Mouse (Mus musculus) adrenal gland, adult 18-20 months (tissue): Measurements from ENCODE around the gene Terf2ip. TPM values are rescaled to one million over a fixed set of nuclear protein-coding genes. Genes with fewer than 3 reads are reported as not detected.

ENCODE experiments used
- DNase-seq, 2 experiments: peaks; one replicate each; pipeline ENCODE4 v3.0.0; 2021 to 2022; ENCODE audit warnings: low spot score in 2 of 2
- long read RNA-seq, 2 experiments: library from polyadenylated mRNA; stranded (forward); transcript quantifications; one replicate each; pipeline ENCODE4 v2.0.0; 2021
- total RNA-seq, 2 experiments: library from RNA; stranded (reverse); gene quantifications; 1 replicate in 1 of 2; 2 replicates in 1 of 2; pipeline ENCODE4 v1.2.3; 2021

Gene Terf2ip
- total RNA-seq, result 10 to 100 TPM; 19.7 to 23.2 TPM
- long read RNA-seq, experiment 1, transcript Terf2ip-201 (3 exons, 3,560 nt), result major isoform, 59 of 59 reads
- long read RNA-seq, experiment 1, partial matches to known transcripts, result 0 of 59 reads
- long read RNA-seq, experiment 1, other reads (novel, unspliced or antisense), result 0 of 59 reads
- long read RNA-seq, experiment 2, transcript Terf2ip-201 (3 exons, 3,560 nt), result major isoform, 132 of 136 reads
- long read RNA-seq, experiment 2, partial matches to known transcripts, result 0 of 136 reads
- long read RNA-seq, experiment 2, other reads (novel, unspliced or antisense), result 4 of 136 reads

DNA sequence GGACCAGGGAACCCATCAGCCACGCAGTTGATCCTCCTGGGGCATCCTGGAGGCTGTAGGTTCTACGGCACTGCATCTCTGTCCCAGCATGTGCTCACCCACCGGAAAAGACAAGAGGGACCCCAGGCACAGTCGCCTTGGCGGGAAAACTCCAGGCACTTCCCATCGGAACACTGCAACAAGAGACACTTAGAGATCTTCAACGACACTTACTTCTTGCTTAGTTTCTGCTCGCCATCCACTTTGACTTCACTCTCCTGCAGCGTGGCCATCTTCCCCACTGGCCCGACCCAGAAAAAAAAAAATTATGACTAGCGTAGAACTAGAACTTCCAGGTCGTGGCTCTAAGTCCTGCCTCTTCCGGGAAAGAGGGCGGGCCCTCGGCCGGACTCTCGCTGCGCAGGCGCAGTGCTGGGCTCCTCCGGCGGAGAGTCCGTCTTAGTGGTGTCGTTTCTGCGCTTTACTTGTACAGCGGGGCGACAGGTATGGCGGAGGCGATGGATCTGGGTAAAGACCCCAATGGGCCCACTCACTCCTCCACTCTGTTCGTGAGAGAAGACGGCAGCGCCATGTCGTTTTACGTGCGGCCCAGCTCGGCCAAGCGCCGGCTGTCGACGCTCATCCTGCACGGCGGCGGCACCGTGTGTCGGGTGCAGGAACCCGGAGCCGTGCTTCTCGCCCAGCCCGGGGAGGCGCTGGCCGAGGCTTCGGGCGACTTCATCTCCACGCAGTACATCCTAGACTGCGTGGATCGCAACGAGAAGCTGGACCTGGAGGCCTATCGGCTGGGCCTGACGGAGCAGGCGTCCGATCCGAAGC, at the start of gene Terf2ip, which contains the start of gene Kars:
TSS of gene Terf2ip (plus strand) at position 402 of the 819 bp plus-strand sequence.
TSS of gene Kars (minus strand) at position 327 of the 819 bp plus-strand sequence.
- peak; percentile 88 to 92 for DNase-seq

DNA sequence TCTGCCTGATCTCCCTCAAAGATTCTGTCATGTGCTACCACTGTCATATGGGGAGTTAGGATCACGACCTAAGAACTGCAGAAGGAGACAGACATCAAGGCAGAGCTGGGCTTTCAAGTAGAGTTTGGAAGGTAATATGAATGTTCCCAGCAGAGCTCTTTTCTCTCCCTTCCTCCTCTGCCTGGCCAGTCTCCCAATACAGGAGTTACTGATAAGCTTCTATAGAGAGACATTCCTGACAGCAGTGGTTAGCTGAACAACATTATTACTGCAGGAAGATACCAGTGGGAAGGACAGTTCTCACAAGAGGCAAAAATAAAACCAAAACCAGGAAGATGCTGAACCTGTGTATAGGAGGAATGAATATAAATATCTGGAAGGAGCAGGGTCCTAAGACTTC, 48.6 kb upstream of the Terf2ip start:
- DNase-seq, result no peak

DNA sequence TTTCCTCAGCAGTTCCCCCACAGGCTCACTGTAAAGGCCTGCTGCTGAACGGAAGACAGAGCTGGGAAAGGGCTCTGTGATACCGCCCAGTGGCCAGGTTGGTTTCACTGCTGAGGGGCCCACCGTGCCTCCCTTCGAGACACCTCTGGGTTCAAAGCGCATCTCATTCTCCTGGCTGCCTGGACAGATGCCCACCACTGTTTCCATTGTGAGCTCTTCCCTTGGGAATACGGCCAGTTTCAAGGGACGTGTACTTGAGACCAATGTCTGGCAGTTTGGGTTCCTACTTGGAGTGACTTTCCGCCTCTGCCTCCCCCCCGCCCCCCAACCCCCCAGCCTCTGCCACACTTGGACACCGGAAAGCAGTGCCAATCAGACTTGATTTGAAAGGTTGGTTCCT, 48.1 kb upstream of the Terf2ip start:
- DNase-seq, result no peak

DNA sequence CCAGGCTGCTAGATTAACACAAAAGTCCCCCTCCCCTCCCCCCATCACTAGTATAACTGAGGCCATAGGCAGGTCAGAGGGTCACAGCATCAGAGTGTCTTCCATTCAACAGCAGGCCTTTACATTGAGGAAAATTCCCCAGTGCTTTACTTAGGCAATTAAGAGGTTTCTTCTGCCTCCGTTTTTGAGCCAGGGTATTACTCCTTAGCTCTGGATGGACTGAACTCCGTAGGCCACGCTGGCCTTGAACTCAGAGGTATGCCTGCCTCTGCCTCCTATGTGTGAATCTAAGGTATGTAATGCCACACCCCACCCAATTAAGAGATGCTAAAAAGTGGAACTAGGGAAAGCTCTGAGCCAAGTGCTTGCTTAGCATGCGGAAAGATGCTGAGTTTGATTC, 47.7 kb upstream of the Terf2ip start:
- DNase-seq, result no peak

DNA sequence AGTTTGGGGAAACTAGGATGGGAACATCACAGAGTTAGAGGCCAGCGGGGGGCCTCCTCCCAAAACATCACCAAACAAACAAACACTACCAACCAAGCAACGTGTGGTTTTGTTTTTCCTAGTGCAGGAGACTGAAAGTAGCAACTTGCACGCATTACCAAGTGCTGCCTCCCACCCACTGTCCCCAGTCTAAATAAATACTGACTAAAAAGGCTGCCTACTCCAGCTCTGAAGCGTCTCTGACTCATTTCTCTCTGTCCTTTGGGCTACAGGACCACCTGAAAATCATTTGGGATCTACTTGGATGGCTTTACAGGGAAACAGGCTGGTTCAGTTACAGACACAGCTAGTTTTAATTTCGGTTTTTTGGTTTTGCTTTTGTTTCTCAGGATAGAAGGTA, 46.8 kb upstream of the Terf2ip start:
- DNase-seq, result no peak

DNA sequence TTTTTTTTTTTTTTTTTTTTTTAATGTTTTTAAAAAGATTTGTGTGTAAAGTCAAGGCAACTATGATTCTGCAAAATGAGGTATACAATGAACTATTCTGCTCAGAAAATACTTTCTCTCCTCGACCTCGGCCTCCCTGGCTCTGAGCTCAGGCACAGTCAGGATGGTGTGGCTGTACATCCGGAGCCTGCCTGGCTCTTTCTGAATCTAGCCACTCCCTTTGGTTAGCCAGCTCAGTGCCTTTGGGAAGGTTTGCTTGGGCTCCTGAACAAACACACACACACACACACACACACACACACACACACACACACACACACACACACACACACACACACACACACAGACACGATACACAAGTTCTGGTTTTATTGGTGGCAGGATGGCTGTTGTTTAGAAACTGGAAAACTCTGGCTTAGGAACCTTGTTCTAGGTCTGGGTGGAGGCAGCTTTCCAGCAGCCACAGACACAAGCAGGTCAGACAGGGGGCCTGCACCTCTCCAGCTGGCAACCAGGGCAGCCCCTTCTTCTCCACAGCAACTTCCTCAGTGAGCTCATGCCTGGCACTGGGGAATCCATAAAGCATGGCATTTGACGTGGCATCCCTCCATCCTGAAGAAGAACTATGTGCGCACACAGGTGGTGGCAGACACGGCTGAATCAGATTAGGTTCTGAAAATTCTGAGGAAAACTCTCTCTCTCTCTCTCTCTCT, 46.2 kb upstream of the Terf2ip start:
- DNase-seq, result no peak

DNA sequence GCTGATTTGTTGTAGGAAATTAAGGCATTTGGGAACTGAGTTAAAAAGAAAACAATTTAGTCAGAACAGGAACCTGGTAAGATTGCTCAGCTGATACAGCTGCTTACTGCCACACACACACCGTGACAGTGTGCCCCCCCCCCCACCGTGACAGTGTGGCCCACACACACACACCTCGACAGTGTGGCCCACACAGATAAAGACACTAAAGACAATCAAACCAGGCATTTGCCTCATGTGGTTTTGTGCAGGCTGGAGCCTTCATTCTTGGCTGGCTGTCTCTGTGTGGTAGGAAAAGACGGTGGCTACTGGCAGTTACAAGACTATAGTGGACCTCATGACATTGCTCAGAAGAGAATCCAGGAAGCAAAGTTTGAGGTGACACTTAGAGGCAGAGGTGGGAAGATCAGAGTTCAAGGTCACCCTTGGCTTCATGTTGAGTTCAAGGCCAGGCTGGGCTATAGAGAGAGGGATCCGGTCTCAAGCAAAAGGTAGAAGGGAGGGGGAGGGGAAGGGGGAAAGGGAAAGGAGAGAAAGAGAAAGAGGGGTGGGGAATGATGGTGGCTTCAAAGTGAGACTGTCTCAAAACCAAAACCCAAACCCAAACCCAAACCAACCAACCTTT, 43.8 kb upstream of the Terf2ip start:
- no peak for DNase-seq

DNA sequence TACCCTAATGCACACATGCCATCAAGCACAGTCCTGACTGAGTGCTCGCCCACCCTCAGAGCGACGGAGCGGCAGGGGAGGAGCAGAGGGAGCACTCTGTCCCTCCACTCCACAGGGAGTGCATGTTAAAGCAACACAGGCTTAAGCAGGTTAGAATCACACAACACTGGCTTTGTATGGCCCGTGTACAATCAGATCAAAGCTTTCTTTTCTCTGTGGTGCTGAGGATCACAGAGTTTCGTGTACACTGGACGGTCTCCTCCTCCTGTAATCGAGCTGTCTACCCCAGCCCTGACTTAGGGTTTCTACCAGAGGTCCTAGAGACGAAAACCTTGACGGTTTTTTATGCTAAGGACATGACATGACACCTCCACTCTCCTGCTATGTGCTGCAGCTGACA, 42.7 kb upstream of the Terf2ip start:
- no peak for DNase-seq

DNA sequence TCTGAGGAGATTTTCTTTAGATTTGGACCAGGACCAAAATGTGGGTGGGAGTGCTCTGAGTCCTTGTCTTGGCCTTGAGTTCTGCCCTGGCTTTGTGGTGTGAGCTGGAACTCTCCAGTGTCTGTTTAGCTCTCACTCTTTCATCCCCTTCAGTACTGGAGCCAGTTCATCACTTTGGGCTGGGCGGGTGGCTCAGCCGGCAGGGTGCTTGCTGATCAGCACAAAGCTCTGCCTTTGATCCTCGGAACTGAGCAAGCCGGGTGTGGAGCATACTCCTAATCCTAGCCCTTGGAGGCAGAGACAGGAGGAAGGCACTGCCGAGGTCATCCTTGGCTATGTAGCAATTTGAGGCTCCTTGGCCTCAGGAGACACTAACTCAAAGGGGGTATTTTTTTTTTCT, 42.2 kb upstream of the Terf2ip start:
- no peak for DNase-seq

DNA sequence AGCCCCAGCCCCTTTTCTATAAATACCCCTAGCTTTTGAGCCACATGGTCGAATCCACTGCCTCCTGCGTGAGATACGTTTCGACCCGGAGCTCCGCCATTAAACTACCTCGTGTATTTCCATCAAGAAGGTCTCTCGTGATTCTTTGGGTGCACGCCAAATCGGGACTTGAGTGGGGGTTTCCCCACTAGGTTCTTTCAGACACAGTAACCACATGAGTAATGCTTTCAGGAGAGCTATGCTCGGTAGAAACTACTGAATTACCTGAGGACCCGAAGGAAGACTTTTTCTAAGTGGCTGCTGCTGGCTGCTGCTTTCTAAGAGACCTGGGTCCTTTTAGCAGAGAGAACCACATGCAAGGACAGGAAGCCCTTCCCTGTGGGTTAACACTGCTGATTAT, 37.1 kb upstream of the Terf2ip start:
- no peak for DNase-seq

DNA sequence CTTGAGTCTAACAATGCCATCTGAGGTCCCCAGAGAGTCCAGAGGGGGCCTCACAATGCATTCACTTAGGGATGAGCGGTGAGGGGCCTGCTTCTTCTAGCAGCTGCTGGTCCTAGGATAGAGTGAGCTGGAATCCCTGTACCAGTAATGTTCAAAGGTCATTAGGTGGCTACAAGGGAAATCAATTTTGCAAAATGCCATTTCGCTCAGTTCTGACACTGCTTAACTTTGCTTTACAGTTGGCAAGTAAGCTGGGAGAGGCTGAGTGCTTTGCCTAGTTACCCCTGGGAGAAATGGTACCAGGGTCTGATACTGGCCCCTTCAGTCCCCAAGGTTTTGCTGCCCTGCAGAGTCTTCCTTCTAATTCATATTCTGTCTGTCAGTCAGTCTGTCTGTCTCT, 35.5 kb upstream of the Terf2ip start:
- DNase-seq, result no peak

DNA sequence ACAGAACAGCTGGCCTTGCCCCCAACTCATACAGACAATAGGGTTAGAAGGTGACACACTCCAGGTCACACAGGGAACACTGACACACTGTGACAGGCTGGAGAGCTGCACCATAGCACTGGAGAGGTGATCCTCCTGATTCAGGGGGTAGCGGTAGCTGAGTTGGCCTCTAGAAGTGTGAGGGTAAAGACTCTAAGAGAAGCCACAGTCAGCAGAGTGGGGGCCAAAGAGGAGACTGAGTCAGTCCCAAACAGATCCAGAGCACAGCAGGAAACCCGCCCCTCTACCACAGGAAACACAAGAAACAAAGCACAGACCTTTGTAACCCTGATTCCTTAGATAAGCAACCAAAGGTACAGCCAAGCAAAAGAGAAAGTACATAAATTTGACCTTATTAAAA, 34.9 kb upstream of the Terf2ip start:
- no peak for DNase-seq

DNA sequence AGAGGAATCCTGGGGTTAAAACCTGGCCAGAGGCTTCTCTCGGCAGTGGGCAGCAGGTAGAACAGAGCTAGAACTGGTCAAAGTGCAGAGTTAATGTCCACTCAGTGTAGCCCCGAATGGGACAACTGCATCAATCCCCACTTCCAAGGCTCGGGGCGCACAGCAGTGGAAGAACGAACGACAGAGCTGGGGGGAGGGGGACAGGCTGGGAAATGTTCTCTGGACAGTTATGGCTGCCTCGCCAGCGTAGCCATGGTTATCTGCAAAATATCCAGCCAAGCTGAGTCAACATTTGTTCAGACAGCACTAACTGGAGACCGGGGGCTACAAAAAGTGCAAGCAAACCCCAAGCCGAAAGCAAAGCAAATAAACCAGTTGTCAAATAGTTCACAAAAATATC, 33.1 kb upstream of the Terf2ip start:
- no peak for DNase-seq

DNA sequence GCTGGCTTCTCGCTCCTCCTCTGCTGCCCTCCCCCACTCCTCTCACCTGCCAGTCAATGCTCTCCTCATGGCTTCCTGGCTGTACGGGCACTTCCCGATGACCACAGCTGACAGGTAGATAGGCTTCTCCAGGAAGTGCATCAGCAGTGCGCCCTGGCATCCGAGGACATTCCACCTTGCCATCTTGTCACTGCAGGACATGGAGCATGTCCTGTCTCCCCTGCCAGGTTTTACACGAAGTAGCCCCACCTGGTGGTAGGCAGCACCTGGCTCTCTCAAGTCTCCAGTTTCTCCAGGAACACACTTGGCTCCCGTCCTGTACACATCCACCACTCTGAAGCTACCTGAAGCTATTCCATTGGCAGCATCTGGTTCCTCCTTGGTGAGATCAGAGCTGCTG, 29.1 kb upstream of the Terf2ip start:
- DNase-seq, result no peak

DNA sequence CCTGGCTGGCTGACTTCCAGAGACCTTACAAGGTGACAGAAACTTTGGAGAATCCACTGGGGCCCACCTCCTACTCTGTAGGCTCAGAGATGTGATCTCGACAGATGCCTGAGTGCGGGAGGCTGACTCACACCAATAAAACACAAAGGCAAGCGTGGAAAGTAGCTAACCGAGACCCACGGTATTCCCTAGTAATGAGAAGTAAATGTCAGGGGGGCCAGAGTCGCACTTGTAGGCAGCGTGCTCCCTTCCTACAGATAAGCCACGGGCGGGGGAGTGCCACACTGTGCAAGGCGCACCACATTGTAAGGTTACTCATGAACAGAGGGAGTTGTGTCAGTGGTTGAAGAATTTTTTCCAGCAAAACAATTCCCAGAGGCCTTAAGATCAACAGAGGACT, 26.7 kb upstream of the Terf2ip start:
- DNase-seq, result no peak

DNA sequence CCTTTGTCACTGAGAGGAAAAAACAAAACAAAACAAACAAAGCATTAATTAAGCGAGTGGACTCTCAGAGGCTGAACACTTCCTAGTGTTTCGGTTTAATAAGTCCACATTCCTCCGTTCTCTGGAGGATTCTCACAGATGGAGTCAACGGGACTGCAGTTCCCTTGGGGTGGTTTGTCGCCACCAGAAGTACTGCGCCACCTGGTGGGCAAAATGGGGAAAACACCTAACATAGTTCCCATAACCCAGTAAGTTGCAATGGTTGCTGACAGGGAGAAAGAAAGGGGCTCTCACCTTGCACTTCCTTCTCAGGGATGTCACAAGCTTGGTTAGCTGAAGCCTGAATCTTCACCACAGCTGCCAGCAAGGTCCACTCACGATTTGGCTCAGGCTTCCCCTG, 21.3 kb upstream of the Terf2ip start:
- DNase-seq, result peak; percentile 78

DNA sequence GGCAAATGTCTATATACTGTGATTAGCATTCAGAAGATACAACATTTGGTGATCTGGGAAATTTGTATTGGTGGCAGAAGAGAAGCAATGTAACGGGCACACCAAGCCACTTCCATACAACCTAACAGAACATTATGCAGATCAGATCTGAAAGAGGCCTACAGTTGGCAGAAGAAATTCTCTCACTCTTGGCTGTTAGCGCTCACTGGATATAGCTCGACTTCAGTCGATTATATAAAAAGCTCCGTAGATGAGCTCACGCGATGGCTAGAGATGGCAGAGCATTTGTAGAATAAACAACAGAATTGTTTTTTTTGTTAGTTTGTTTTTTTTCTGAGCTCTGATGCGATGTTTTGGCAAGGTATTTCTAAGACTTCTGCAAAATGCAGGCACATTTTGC, 19.9 kb upstream of the Terf2ip start:
- no peak for DNase-seq

DNA sequence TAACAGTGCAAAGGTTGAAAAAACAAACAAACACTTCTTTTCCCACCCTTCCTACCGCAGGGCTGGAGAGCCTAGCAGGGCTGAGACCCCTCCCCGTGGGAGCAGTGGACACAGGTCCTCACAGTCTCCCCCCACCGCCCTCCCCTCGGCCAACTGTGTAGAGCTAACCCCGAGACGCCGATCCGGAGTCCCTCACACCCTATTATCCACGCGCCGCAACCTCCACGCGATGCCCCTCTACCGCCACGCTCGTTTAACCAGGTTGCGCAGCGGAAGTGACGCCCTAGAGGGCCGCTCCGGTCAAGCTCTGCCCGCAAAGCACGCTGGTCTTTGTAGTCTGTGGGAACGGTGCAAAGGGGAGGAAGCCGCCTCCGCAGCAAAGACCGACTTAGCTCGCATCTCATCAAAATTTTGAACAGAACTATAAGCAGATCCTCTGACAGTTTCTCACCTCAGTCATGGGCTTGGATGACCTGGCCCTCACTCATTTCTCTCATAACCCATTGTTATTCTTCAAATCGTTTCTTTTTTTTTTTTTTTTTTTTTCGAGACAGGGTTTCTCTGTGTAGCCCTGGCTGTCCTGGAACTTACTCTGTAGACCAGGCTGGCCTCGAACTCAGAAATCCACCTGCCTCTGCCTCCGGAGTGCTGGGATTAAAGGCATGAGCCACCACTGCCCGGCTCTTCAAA, 19.0 kb upstream of the Terf2ip start, which contains the start of gene Adat1:
TSS of gene Adat1 (minus strand) at position 290 of the 690 bp plus-strand sequence.
- DNase-seq, result peak; percentile 72 to 81

DNA sequence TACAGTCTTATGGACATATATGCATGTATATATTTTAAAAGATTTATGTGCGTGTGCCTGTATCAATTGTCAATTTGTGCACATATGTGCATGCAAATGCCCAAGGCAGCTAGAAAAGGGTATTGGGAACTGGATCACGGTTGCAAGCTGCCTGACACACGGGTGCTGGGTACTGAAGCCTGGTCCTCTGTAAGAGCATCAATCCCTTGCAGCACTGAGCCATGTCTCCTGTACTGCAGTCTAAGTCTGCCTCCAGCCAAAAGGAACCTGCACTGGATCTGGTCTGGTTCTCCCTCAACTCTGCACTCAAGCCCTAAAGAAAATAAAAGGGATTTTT, 18.5 kb upstream of the Terf2ip start:
- DNase-seq, result no peak

DNA sequence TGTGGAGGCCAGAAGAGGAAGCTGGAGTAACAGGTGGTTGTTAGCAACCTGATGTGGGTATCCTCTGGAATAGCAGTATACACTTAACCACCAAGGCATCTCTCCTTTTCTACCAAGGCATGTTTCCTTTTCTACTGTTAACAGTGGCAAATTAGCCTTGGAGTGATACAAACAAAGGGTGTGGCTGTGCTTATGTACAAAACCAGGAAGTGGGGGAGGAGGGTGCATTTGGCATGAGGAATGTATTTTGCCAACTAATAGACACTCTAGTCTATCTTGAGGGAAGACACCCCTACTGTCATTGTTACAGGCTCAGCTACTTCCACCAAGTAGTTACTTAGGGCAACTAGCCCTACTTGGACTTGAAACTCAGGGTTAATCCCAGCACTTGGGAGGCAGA, 6.4 kb upstream of the Terf2ip start:
- no peak for DNase-seq

DNA sequence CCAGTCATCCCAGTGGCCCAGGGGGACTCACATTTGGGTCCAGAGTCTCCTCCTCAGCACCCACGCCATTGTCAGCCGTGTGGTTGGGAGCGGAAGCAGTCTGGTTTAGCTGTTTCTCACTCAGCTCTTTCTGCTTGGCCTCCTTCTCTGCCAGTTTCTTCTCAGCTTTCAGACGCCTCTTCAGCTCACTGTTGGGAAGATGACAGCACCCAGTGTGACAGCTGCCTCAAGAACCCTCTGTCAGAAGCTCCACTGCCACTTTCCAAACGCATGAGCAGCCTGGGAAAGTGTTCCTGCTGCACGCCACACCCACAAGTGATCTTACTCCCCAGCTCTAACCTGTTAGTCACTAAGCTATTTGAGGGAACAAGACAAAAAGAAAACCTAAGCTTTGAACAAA, 5.6 kb upstream of the Terf2ip start:
- no peak for DNase-seq
